Mouse (Mus musculus) G1E (cell line): ENCODE data around the gene Rabl6.

ENCODE experiments used
- CTCF ChIP-seq: IDR thresholded peaks from 2 replicates; pipeline ENCODE4 v1.5.1; 2012; ENCODE audit warnings: low read depth, low read length, inconsistent platforms, mixed read lengths
- GATA1 ChIP-seq: IDR thresholded peaks from 2 replicates; pipeline ENCODE4 v1.6.1; 2012; ENCODE audit warnings: borderline replicate concordance, low read length, inconsistent platforms, mixed read lengths
- GATA2 ChIP-seq: IDR thresholded peaks from 2 replicates; pipeline ENCODE4 v1.6.1; 2012; ENCODE audit warnings: low read depth, low read length, inconsistent platforms, borderline replicate concordance

DNA sequence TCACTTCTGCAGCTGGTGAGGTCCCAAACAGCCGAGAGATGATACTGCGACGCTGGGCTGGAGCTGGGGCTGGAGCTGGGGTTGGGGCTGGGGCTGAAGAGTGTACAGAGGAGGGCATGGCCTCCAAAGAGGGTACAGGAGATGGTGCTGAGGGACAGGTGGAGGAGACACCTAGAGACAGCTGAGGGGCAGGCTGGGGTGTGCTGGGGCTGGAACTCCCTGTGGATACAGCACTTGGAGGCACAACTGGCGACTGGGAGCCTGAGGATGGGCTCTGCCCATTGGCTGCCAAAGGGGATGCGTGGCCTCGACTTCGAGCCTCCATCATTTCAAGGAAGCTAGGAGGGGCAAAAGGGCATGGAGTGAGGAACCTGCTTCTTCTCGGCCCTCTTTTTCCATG lies 21.0 kb downstream of the Rabl6 start:
- TF ChIP-seq CTCF, result no peak
- no peak for TF ChIP-seq GATA1
- no peak for TF ChIP-seq GATA2
